Mouse (Mus musculus) G1E (cell line): ENCODE data around the gene Atp6v1g1. TPM values are rescaled to one million over a fixed set of nuclear protein-coding genes. Genes with fewer than 3 reads are reported as not detected.

Experiments
- ATAC-seq: 2 replicates; pipeline ENCODE4 v1.8.0; 2016; ENCODE audit warnings: mild to moderate bottlenecking; ENCODE audit not compliant: insufficient number of reproducible peaks, poor library complexity, low FRiP score, severe bottlenecking; ENCODE audit errors: extremely low read depth
- DNase-seq: peaks from one replicate; pipeline ENCODE4 v3.0.0; 2012; ENCODE audit warnings: low spot score
- H3K27me3 ChIP-seq: 2 replicates; pipeline ENCODE4 v1.6.1; 2012; ENCODE audit warnings: mild to moderate bottlenecking, low read length, inconsistent platforms; ENCODE audit not compliant: insufficient read depth
- H3K36me3 ChIP-seq: replicated peaks from 2 replicates; pipeline ENCODE3; 2012; ENCODE audit warnings: mild to moderate bottlenecking, inconsistent platforms
- H3K4me1 ChIP-seq: 2 replicates; pipeline ENCODE4 v1.6.1; 2012; ENCODE audit warnings: low read depth, low read length, inconsistent platforms, mixed read lengths; ENCODE audit not compliant: insufficient read depth
- H3K4me3 ChIP-seq: 2 replicates; pipeline ENCODE4 v1.5.1; 2012; ENCODE audit warnings: low read depth, mild to moderate bottlenecking, inconsistent platforms, low read length, moderate library complexity, mixed read lengths
- H3K9me3 ChIP-seq: replicated peaks from 2 replicates; pipeline ENCODE4 v1.6.1; 2012; ENCODE audit warnings: inconsistent platforms
- CTCF ChIP-seq: IDR thresholded peaks from 2 replicates; pipeline ENCODE4 v1.5.1; 2012; ENCODE audit warnings: low read depth, low read length, inconsistent platforms, mixed read lengths
- GATA1 ChIP-seq: IDR thresholded peaks from 2 replicates; pipeline ENCODE4 v1.6.1; 2012; ENCODE audit warnings: borderline replicate concordance, low read length, inconsistent platforms, mixed read lengths
- GATA2 ChIP-seq: IDR thresholded peaks from 2 replicates; pipeline ENCODE4 v1.6.1; 2012; ENCODE audit warnings: low read depth, low read length, inconsistent platforms, borderline replicate concordance
- POLR2AphosphoS5 ChIP-seq: IDR thresholded peaks from 2 replicates; pipeline ENCODE4 v1.6.1; 2012; ENCODE audit warnings: low read depth, low read length, inconsistent platforms; ENCODE audit not compliant: insufficient replicate concordance
- TAL1 ChIP-seq: conservative IDR thresholded peaks from 2 replicates; pipeline ENCODE4 v1.6.1; 2012; ENCODE audit warnings: low read depth, low read length, inconsistent platforms, mixed read lengths
- polyA plus RNA-seq: library from polyadenylated mRNA; stranded (reverse); fragments of >175 nt; gene quantifications from 2 replicates; pipeline ENCODE4 v1.2.3, GENCODE M21; 2012
- total RNA-seq, 2 experiments: library from RNA; stranded (forward) in 1 of 2; stranded (reverse) in 1 of 2; fragments of 200-1000 nt in 1 of 2; fragments of >200 nt in 1 of 2; fragmentation: Nextera tagmentation in 1 of 2; gene quantifications; 2 replicates each; pipeline ENCODE4 v1.2.3; 2014 to 2017

Atp6v1g1 gene
- total and polyA plus RNA-seq, 3 experiments = 120 to 220 (median 147) TPM

GRCm38 (mm10) chr4:63558407-63559081, 14.0 kb downstream of the Atp6v1g1 start, which contains the start of gene Tmem268:
Tmem268 (plus strand) TSS chr4:63558781.
- DNase-seq = peak; percentile 93

GRCm38 (mm10) chr4:63559127-63559697, 14.6 kb downstream of the Atp6v1g1 start:
- TF ChIP-seq POLR2AphosphoS5 (no peak), CTCF (no peak), TAL1 (no peak), GATA1 (no peak)
- Histone ChIP-seq H3K36me3 (peaks cover 62% of the 10 kb centered on the region), H3K4me1 (peaks cover 56% of the 10 kb centered on the region), H3K27me3 (no peaks in the 10 kb centered on the region), H3K9me3 (no peaks in the 10 kb centered on the region), H3K4me3 (peak overlapping the region; percentile 74)
- DNase-seq (no peak), ATAC-seq (no peak)

More at GRCm38 (mm10) chr4:63558407-63559081, 14.0 kb downstream of the Atp6v1g1 start, which contains the start of gene Tmem268:
- Histone ChIP-seq H3K27me3 (no peaks in the 10 kb centered on the region), H3K36me3 (peaks cover 62% of the 10 kb centered on the region), H3K4me1 (peaks cover 56% of the 10 kb centered on the region), H3K4me3 (peak within 1 kb of the TSS; percentile 74), H3K9me3 (no peaks in the 10 kb centered on the region)
- ATAC-seq = peak; percentile 52
- TF ChIP-seq GATA1 (no peak), CTCF (no peak), POLR2AphosphoS5 (no peak), GATA2 (no peak), TAL1 (no peak)

DNA sequence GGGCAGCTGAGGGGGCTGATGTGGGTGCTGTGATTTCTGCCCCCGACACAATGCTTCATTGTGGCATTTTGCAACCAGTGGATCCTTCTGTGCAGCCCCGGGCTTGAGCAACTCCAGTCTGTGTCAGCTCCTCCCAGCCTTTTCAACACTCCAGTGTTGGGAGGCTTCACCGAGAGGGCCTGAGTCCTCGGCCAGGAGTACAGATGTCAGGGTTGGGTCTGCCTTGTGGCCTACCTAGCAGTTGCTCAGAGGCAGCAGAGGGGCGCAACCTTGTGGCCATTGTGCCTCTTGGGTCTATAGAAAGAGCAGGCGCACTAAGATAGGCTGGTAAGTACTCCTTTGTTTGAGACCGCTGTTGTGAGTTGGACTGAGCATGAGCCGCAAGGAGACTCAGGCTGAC, 15.5 kb downstream of the Atp6v1g1 start:
- peaks cover 62% of the 10 kb centered on the region for H3K36me3 ChIP-seq
- no peak for TF ChIP-seq POLR2AphosphoS5
- no peak for TF ChIP-seq GATA2
- no peak for TF ChIP-seq CTCF
- TF ChIP-seq GATA1 = no peak
- no peak for TF ChIP-seq TAL1
- ATAC-seq = no peak
- DNase-seq = no peak
- H3K9me3 ChIP-seq = no peaks in the 10 kb centered on the region
- no peaks in the 10 kb centered on the region for H3K27me3 ChIP-seq
- peaks cover 56% of the 10 kb centered on the region for H3K4me1 ChIP-seq
- H3K4me3 ChIP-seq = no peak overlapping the region; the same call in 1 of the 2 replicates

- H3K9me3 ChIP-seq = no peaks in the 10 kb centered on the region
- H3K4me1 ChIP-seq = peaks cover 50% of the 10 kb centered on the region
- no peak for TF ChIP-seq GATA2
- no peak for TF ChIP-seq CTCF
- TF ChIP-seq TAL1 = no peak
- no peak for TF ChIP-seq GATA1
- no peak for TF ChIP-seq POLR2AphosphoS5
- no peak overlapping the region for H3K4me3 ChIP-seq
- ATAC-seq (no peak), DNase-seq (peak; percentile 45)
- H3K27me3 ChIP-seq = no peaks in the 10 kb centered on the region
- H3K36me3 ChIP-seq = peaks cover 64% of the 10 kb centered on the region
These were observed 17.5 kb downstream of the Atp6v1g1 start for GRCm38 (mm10) chr4:63561861-63562675.

GRCm38 (mm10) chr4:63562742-63563141, 18.2 kb downstream of the Atp6v1g1 start:
- Histone ChIP-seq H3K9me3 (no peaks in the 10 kb centered on the region), H3K27me3 (no peaks in the 10 kb centered on the region), H3K4me1 (peaks cover 44% of the 10 kb centered on the region), H3K4me3 (no peak overlapping the region), H3K36me3 (peaks cover 63% of the 10 kb centered on the region)
- DNase-seq (no peak), ATAC-seq (no peak)
- TF ChIP-seq CTCF (no peak), GATA2 (no peak), TAL1 (no peak)

GRCm38 (mm10) chr4:63567712-63568390, 23.3 kb downstream of the Atp6v1g1 start:
- H3K4me1 ChIP-seq = no peaks in the 10 kb centered on the region
- no peak for TF ChIP-seq GATA2
- TF ChIP-seq TAL1 = no peak
- TF ChIP-seq POLR2AphosphoS5 = no peak
- no peak for TF ChIP-seq CTCF
- TF ChIP-seq GATA1 = no peak
- H3K4me3 ChIP-seq = no peak overlapping the region
- peaks cover 93% of the 10 kb centered on the region for H3K36me3 ChIP-seq
- DNase-seq (no peak), ATAC-seq (no peak)
- no peaks in the 10 kb centered on the region for H3K27me3 ChIP-seq
- H3K9me3 ChIP-seq = peaks cover 3% of the 10 kb centered on the region
